Mouse (Mus musculus): ENCODE data around the gene Shmt2.

Shmt2 gene

DNA sequence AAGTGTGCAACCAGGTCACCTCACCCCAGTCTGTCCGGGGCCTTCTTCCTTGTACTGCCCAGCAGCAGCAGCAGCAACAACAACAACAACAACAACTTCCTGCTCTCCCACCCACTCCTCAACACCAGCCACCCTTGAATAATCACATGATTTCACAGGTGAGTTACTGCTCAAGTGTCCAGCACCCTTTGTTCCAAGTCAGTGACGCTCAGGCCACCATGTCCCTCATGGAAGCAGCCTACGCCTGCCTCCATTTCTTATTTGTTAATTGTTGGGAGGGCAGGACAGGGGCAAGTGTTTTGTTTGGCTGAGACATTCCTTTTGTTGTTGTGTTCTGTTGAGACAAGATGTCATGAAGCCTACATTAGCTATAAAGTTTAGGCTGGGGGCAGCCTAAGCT is 45.7 kb downstream of the Shmt2 start:
- no peak for DNase-seq (ENCODE audit: low spot score)

GRCm38 (mm10) chr10:127475175-127475574 is 47.1 kb downstream of the Shmt2 start:
- no peak for DNase-seq (ENCODE audit: low spot score)

- DNase-seq (ENCODE audit: low spot score): no peak
Observed at GRCm38 (mm10) chr10:127472722-127473121, 49.5 kb downstream of the Shmt2 start.

GRCm38 (mm10) chr10:127471281-127471988 is 50.8 kb downstream of the Shmt2 start:
- no peak for DNase-seq (ENCODE audit: low spot score)

All from urinary bladder, postnatal 14 days (tissue).